Mouse (Mus musculus) cerebellum, adult (tissue): ENCODE measurements around the gene Atic.

ENCODE experiments used
- ATAC-seq: cut with Nextera tagmentation; 2 replicates; pipeline ENCODE4 v1.9.2; 2017; ENCODE audit warnings: mild to moderate bottlenecking, moderate library complexity, mixed read lengths; ENCODE audit not compliant: insufficient number of reproducible peaks, low FRiP score, low TSS enrichment

The Atic gene

GRCm38 (mm10) chr1:71556688-71557612 lies at the start of gene Atic:
Gene Atic (plus strand): TSS chr1:71557150.
- ATAC-seq: peak; percentile 94

GRCm38 (mm10) chr1:71507251-71507650 lies 49.7 kb upstream of the Atic start:
- no peak; the same call in 1 of the 2 replicates for ATAC-seq

DNA sequence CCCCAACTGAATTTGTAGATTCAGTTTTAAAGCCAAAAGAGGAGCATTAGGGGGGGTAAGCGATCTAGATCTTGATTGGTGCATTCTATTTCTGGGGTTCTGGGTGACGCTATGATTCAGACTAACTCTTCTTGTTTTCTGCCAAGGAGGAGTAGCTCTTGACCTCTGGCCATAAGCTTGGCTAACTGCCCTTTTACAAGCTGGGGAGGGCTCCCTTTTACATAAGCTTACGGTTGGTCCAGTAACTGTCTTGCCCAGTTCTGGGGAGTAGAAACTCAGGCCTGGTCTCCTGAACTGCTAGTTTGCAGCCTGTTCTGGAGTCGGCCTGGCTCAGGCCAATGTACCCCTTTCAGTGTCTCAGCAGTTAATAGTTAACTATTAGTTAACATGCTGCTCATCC lies 41.9 kb upstream of the Atic start:
- no peak for ATAC-seq

- ATAC-seq: no peak
Observed at GRCm38 (mm10) chr1:71528808-71529648, 27.9 kb upstream of the Atic start.

- ATAC-seq: no peak
Observed at GRCm38 (mm10) chr1:71530779-71531178, 26.2 kb upstream of the Atic start.

DNA sequence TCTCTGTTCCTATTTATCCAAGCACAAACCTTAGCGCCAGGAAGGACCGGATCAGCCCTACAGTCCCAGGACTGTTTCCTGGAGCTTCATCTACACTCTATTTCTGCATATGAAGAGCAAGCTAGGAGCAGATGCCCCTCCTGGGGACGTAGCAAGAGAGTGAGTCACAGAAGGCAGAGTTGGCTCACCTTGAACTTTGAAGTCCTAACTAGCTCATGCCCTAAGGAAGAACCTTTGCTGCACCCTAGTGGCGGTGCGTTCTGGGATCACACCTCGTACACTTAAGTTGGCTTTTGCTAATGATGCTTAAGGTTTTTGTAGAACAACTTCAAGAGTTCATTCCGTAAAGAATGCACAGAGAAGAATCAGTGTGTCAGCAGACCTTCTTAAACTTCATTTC lies 25.3 kb upstream of the Atic start:
- ATAC-seq: no peak

GRCm38 (mm10) chr1:71539641-71540040 lies 17.3 kb upstream of the Atic start:
- ATAC-seq: no peak

GRCm38 (mm10) chr1:71540437-71540836 lies 16.5 kb upstream of the Atic start:
- ATAC-seq: no peak

GRCm38 (mm10) chr1:71550626-71551195 lies 6.2 kb upstream of the Atic start:
- ATAC-seq: no peak

DNA sequence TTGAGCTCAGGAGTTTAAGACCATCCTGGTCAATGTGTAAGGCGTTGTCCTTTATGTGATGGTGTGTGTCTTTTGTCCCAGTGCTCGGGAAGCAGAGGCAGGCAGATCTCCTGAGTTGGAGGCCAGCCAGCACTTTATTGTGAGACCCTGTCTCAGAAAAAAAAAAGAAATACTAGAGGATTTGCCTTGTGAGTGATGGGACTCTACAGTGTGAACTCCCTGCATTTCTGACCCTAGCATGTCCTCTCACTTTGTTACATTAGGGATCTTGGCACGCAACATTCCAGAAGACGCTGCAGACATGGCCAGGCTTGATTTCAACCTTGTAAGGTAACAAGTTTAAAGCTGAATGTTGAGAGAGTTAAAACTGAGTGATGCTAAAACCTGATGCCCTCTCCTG lies 3.7 kb downstream of the Atic start:
- no peak for ATAC-seq

DNA sequence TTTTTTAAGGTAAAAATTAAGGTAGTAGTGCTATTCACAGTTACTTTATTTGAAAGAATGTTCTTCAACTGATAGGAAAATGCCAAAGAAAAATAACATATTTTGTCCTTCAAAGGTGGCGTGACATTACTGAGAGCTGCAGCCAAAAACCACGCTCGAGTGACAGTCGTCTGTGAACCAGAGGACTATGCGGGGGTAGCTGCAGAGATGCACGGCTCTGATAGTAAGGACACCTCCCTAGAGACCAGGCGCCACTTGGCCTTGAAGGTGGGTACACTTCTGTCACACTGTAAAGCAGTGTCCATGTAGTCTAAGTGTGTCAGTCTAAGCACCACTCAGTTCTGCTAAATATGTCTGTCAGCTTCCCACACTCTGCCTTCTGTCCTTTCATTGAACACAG lies 7.3 kb downstream of the Atic start:
- ATAC-seq: no peak

- no peak for ATAC-seq
Observed at GRCm38 (mm10) chr1:71567884-71568605, 11.1 kb downstream of the Atic start.

- no peak for ATAC-seq
Observed at GRCm38 (mm10) chr1:71570116-71570515, 13.2 kb downstream of the Atic start.

GRCm38 (mm10) chr1:71575987-71576386 lies 19.0 kb downstream of the Atic start:
- peak; percentile 58; the same call in 1 of the 2 replicates for ATAC-seq

- ATAC-seq: no peak
Observed at GRCm38 (mm10) chr1:71576837-71577236, 19.9 kb downstream of the Atic start.

DNA sequence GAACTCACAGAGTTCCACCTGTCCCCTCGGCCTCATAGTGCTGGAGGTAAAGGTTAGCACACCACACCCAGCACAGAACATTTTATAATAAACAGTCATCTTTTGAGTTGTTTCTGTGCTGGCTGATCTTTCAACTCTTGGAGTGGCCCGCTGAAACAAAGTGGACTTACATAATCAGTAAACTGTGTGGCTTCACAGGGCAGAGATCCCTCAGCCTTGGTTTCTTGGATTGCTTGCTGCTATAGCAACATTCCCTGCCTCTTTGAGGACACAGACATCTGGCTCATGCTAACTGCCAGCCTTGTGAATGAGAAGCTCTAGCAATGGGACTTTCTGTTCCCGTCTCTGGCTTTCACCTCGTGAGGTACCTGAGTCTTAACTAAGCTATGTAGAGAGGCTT lies 22.6 kb downstream of the Atic start:
- ATAC-seq: no peak

- no peak for ATAC-seq
Observed at GRCm38 (mm10) chr1:71580408-71580807, 23.5 kb downstream of the Atic start.

DNA sequence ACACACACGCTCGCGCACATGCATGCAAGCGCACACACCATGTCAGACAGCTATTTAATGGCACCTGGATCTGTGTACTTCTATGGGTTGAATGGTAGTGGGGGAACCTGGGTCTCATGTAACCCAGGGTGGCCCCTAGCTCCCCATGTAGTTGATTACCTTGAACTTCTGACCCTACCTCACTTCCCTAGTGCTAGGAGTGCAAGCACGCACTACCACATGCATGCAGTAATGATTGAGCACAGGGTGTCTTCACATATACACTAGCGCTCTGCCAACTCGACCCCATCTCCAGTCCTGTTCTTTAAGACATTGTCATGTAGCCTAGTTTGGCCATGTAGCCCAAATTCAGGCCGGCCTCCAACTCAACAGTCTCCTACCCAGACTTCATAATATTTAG lies 26.4 kb downstream of the Atic start:
- no peak for ATAC-seq

- no peak for ATAC-seq
Observed at GRCm38 (mm10) chr1:71583900-71584299, 26.9 kb downstream of the Atic start.

GRCm38 (mm10) chr1:71586658-71587057 lies 29.7 kb downstream of the Atic start:
- no peak for ATAC-seq
